Mouse (Mus musculus): ENCODE results near the gene Tmem222. TPM values are rescaled to one million over a fixed set of nuclear protein-coding genes. Genes with fewer than 3 reads are reported as not detected.

Tmem222 gene
- total and polyA plus RNA-seq, 3 experiments: 51.8 to 69.2 TPM; not detected in 1

- no peak overlapping the region for H3K9ac ChIP-seq (ENCODE audit: control insufficient read depth, low read depth, low read length, poor library complexity, severe bottlenecking)
Observed at GRCm38 (mm10) chr4:133257230-133257629, 20.4 kb downstream of the Tmem222 start.

DNA sequence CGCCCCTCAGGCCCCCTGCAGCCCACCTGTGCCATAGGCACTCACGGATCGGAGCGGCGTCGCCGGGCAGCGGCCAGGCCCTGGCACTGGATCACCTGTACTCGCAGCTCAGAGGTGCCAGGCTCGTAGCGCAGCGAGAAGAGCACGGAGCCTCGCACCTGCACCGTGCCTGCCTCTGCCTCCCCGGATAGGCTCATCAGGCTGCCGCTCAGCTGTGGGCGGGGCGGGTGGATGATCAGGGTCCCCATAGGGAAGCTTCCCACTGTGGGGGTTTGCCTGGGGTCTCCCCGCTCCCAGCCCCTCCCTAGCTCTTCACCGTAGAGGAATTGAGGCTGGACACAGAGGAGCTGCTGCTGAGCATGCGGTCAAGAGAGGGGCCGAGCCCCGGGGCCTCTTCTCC, 20.8 kb downstream of the Tmem222 start:
- no peak for DNase-seq (ENCODE audit: low read depth, low spot score)
- no peak for TF ChIP-seq MAZ (IDR thresholded peaks at IDR 0.05; ENCODE audit: low read depth, low read length)
- no peak for TF ChIP-seq KAT2A (conservative IDR thresholded peaks at IDR 0.05; ENCODE audit: low read depth, low read length)
- no peak for TF ChIP-seq JUND (IDR thresholded peaks at IDR 0.05; ENCODE audit: low read depth, low read length)
- no peak for TF ChIP-seq POLR2A (IDR thresholded peaks at IDR 0.05; ENCODE audit: control insufficient read depth in 1 of 2, insufficient read depth in 1 of 2, low read depth in 1 of 2, low read length in 2 of 2, poor library complexity in 1 of 2)
- TF ChIP-seq MAX (IDR thresholded peaks at IDR 0.05; ENCODE audit: low read length): no peak
- no peak for TF ChIP-seq CTCF (IDR thresholded peaks at IDR 0.05 in 2 of 3, conservative IDR thresholded peaks at IDR 0.05 in 1 of 3; ENCODE audit: control insufficient read depth in 1 of 3, insufficient read depth in 1 of 3, low read depth in 2 of 3, low read length in 3 of 3, poor library complexity in 1 of 3, severe bottlenecking in 1 of 3)
- no peak for TF ChIP-seq MEF2A (IDR thresholded peaks at IDR 0.05; ENCODE audit: extremely low read depth, insufficient replicate concordance, low read depth, low read length, poor library complexity, severe bottlenecking)
- no peaks in the 10 kb centered on the region for H3K27me3 ChIP-seq (ENCODE audit: control insufficient read depth in 1 of 2, insufficient read depth in 2 of 2, low read length in 2 of 2)
- H3K9me3 ChIP-seq (replicated peaks; ENCODE audit: insufficient read depth, low read length): no peaks in the 10 kb centered on the region
- H3K27ac ChIP-seq (ENCODE audit: control insufficient read depth, low read depth, low read length): no peak overlapping the region
- no peaks in the 10 kb centered on the region for H3K36me3 ChIP-seq (ENCODE audit: control insufficient read depth in 1 of 2, insufficient read depth in 2 of 2, low read length in 2 of 2)
- no peaks in the 10 kb centered on the region for H3K4me1 ChIP-seq (ENCODE audit: control insufficient read depth in 1 of 2, insufficient read depth in 2 of 2, low read length in 2 of 2)
- no peak overlapping the region for H3K9ac ChIP-seq (ENCODE audit: control insufficient read depth, low read depth, low read length, poor library complexity, severe bottlenecking)
- no peak overlapping the region for H3K4me3 ChIP-seq (ENCODE audit: control insufficient read depth in 1 of 2, insufficient read depth in 1 of 2, low read depth in 2 of 2, low read length in 2 of 2)
- no peaks in the 10 kb centered on the region for H3K79me2 ChIP-seq (ENCODE audit: control insufficient read depth, insufficient read depth, low read length, poor library complexity)

More at GRCm38 (mm10) chr4:133257230-133257629, 20.4 kb downstream of the Tmem222 start:
- Histone ChIP-seq H3K27ac (ENCODE audit: control insufficient read depth, low read depth, low read length) (no peak overlapping the region), H3K4me3 (ENCODE audit: control insufficient read depth in 1 of 2, insufficient read depth in 1 of 2, low read depth in 2 of 2, low read length in 2 of 2) (no peak overlapping the region), H3K79me2 (ENCODE audit: control insufficient read depth, insufficient read depth, low read length, poor library complexity) (no peaks in the 10 kb centered on the region), H3K36me3 (ENCODE audit: control insufficient read depth in 1 of 2, insufficient read depth in 2 of 2, low read length in 2 of 2) (no peaks in the 10 kb centered on the region), H3K9me3 (replicated peaks; ENCODE audit: insufficient read depth, low read length) (no peaks in the 10 kb centered on the region), H3K4me1 (ENCODE audit: control insufficient read depth in 1 of 2, insufficient read depth in 2 of 2, low read length in 2 of 2) (no peaks in the 10 kb centered on the region), H3K27me3 (ENCODE audit: control insufficient read depth in 1 of 2, insufficient read depth in 2 of 2, low read length in 2 of 2) (no peaks in the 10 kb centered on the region)
- DNase-seq (ENCODE audit: low read depth, low spot score): no peak
- TF ChIP-seq JUND (IDR thresholded peaks at IDR 0.05; ENCODE audit: low read depth, low read length) (no peak), GABPA (IDR thresholded peaks at IDR 0.05; ENCODE audit: low read depth, low read length) (no peak), ETS1 (IDR thresholded peaks at IDR 0.05; ENCODE audit: low read depth, low read length) (no peak), MXI1 (IDR thresholded peaks at IDR 0.05; ENCODE audit: low read depth, low read length) (no peak), GATA1 (IDR thresholded peaks at IDR 0.05; ENCODE audit: low read depth, low read length) (no peak), KAT2A (conservative IDR thresholded peaks at IDR 0.05; ENCODE audit: low read depth, low read length) (no peak), POLR2AphosphoS5 (IDR thresholded peaks at IDR 0.05; ENCODE audit: borderline replicate concordance, low read depth, low read length) (no peak), ELF1 (IDR thresholded peaks at IDR 0.05; ENCODE audit: low read depth, low read length) (no peak), NRF1 (IDR thresholded peaks at IDR 0.05; ENCODE audit: insufficient read depth, low read depth, low read length, poor library complexity, severe bottlenecking) (no peak), MEF2A (IDR thresholded peaks at IDR 0.05; ENCODE audit: extremely low read depth, insufficient replicate concordance, low read depth, low read length, poor library complexity, severe bottlenecking) (no peak)

GRCm38 (mm10) chr4:133255392-133255791, 22.2 kb downstream of the Tmem222 start:
- Histone ChIP-seq H3K27ac (ENCODE audit: control insufficient read depth, low read depth, low read length) (no peak overlapping the region), H3K4me1 (ENCODE audit: control insufficient read depth in 1 of 2, insufficient read depth in 2 of 2, low read length in 2 of 2) (peaks cover 1 to 2% of the 10 kb centered on the region in 2 experiments; a peak in 2 of 4 replicates), H3K79me2 (ENCODE audit: control insufficient read depth, insufficient read depth, low read length, poor library complexity) (no peaks in the 10 kb centered on the region), H3K9me3 (replicated peaks; ENCODE audit: insufficient read depth, low read length) (no peaks in the 10 kb centered on the region), H3K27me3 (ENCODE audit: control insufficient read depth in 1 of 2, insufficient read depth in 2 of 2, low read length in 2 of 2) (no peaks in the 10 kb centered on the region), H3K4me3 (ENCODE audit: control insufficient read depth in 1 of 2, insufficient read depth in 1 of 2, low read depth in 2 of 2, low read length in 2 of 2) (no peak overlapping the region), H3K9ac (ENCODE audit: control insufficient read depth, low read depth, low read length, poor library complexity, severe bottlenecking) (no peak overlapping the region), H3K36me3 (ENCODE audit: control insufficient read depth in 1 of 2, insufficient read depth in 2 of 2, low read length in 2 of 2) (no peaks in the 10 kb centered on the region)
- no peak for DNase-seq (ENCODE audit: low read depth, low spot score)
- no peak for TF ChIP-seq NELFE (IDR thresholded peaks at IDR 0.05; ENCODE audit: low read depth, low read length)
- TF ChIP-seq ZMIZ1 (IDR thresholded peaks at IDR 0.05; ENCODE audit: low read depth, low read length): no peak
- no peak for TF ChIP-seq MYC (IDR thresholded peaks at IDR 0.05; ENCODE audit: low read depth, low read length)
- no peak for TF ChIP-seq RCOR1 (IDR thresholded peaks at IDR 0.05; ENCODE audit: low read depth, low read length)
- TF ChIP-seq ETS1 (IDR thresholded peaks at IDR 0.05; ENCODE audit: low read depth, low read length): no peak
- no peak for TF ChIP-seq UBTF (IDR thresholded peaks at IDR 0.05; ENCODE audit: borderline replicate concordance, insufficient read depth, low read depth, low read length)
- no peak for TF ChIP-seq MAFK (IDR thresholded peaks at IDR 0.05; ENCODE audit: borderline replicate concordance, low read depth, low read length)
